Mouse (Mus musculus): Measurements from ENCODE around the gene Tmem59l. TPM values are rescaled to one million over a fixed set of nuclear protein-coding genes. Genes with fewer than 3 reads are reported as not detected.
A peak's percentile ranks its signal among the peaks of the same experiment; 100 is the strongest.

The Tmem59l gene
- polyA plus RNA-seq, 1 experiment = 368 TPM

DNA sequence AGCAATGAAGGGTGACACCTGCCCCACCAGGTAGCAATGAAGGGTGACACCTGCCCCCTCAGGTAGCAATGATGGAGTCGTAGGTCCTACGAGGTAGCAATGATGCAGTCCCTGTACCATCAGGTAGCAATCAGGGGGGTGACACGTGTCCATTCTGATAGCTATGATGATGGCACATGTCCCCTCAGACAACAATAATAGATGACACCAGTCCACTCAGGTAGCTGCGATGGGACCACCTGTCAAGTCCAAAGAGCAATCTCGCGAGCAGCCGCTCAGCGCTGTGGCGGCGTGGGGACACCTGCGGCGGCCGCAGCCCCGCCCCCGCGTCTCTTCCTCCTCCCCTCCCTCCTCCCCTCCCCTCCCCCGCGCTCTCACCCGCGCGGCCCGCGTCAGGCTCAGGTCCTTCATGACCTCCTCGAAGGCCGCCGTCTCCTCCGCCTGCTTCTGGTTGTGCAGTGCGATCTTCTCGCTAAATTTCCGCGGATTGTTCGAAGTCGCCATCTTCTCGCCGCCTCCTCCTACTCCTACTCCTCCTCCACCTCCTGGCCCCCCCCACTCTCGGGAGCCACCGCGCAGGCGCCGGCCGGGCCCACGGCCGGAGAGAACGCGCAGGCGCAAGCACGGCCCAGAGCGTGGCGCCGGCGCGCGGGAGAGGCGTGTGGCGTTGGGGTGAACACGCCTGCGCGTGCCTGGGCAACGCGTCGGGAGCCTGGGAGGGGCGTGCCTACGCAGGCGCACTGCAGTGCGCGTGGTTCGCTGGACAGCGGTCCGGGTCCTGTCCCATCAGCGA lies 47.9 kb downstream of the Tmem59l start, which contains the start of gene Crtc1:
Crtc1 (minus strand) TSS at position 525 of the 793 bp plus-strand sequence.
- TF ChIP-seq CTCF (IDR thresholded peaks at IDR 0.05; ENCODE audit: extremely low read depth, insufficient read depth, low read length) = no peak
- peak; percentile 82 for TF ChIP-seq POLR2A (IDR thresholded peaks at IDR 0.05; ENCODE audit: extremely low read depth, insufficient read depth, low read length)

DNA sequence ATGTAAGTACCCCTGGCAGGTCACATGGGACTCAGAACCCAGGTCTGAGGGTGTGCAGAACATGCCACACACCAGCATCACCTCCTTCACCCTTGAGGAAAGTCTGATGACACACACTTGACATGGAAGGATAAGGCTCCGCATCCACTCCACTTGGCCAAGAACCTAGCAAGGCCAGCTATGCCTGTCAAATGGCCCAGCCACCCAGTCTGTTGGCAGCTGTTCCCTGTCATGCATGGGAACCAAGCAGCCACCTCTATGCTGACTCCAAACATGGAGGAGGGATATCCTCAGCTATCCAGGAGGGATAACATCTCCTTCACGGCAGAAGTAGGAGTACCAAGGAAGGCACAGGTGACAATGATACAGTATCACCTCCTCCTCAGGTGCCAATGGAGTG lies 48.7 kb downstream of the Tmem59l start:
- Histone ChIP-seq H3K4me3 (ENCODE audit: insufficient read depth, low read length) (peak overlapping the region; percentile 92), H3K4me1 (ENCODE audit: control insufficient read depth, insufficient read depth, low read length) (peaks cover 7% of the 10 kb centered on the region), H3K27ac (ENCODE audit: insufficient read depth, low read length) (no peak overlapping the region; the same call in 1 of the 2 replicates)
- TF ChIP-seq CTCF (IDR thresholded peaks at IDR 0.05; ENCODE audit: extremely low read depth, insufficient read depth, low read length) = no peak
- no peak for TF ChIP-seq POLR2A (IDR thresholded peaks at IDR 0.05; ENCODE audit: extremely low read depth, insufficient read depth, low read length)

More for the DNA sequence above, 47.9 kb downstream of the Tmem59l start, which contains the start of gene Crtc1:
- peaks cover 7% of the 10 kb centered on the region for H3K4me1 ChIP-seq (ENCODE audit: control insufficient read depth, insufficient read depth, low read length)
- peak within 1 kb of the TSS; percentile 92 for H3K4me3 ChIP-seq (ENCODE audit: insufficient read depth, low read length)
- H3K27ac ChIP-seq (ENCODE audit: insufficient read depth, low read length) = no peak within 1 kb of the TSS; the same call in 1 of the 2 replicates

DNA sequence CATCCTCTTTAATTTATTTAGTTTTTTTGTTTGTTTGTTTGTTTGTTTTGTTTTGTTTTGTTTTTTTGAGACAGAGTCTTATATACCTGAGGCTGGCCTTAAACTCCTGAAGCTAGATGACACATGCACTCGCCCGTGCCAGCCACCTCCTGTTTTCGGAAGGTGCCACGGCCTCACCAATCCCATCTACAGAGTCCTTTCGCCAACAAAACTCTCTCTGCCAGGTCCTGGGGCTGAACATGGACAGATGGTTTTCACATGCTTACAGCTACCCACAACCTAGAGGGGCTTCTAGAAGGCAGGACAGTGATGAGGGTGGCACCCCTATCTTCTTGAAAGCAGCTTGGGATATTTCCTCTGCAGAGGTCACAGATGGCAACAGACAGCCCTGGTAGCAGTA lies 52.0 kb downstream of the Tmem59l start:
- TF ChIP-seq POLR2A (IDR thresholded peaks at IDR 0.05; ENCODE audit: extremely low read depth, insufficient read depth, low read length) = no peak
- TF ChIP-seq CTCF (IDR thresholded peaks at IDR 0.05; ENCODE audit: extremely low read depth, insufficient read depth, low read length) = no peak
- Histone ChIP-seq H3K4me1 (ENCODE audit: control insufficient read depth, insufficient read depth, low read length) (peaks cover 7% of the 10 kb centered on the region), H3K4me3 (ENCODE audit: insufficient read depth, low read length) (no peak overlapping the region), H3K27ac (ENCODE audit: insufficient read depth, low read length) (no peak overlapping the region)

Other genes starting within 250 kb of the Tmem59l start
- gene Homer3, start 204.5 kb downstream of the Tmem59l start, polyA plus RNA-seq (2012; rRNA removed) = 11.6 and 22.6 TPM in 2 replicates
- gene Ddx49, start 184.9 kb downstream of the Tmem59l start, polyA plus RNA-seq (2012; rRNA removed) = 48.4 and 52.2 TPM in 2 replicates
- 232 and 238 TPM in 2 replicates for gene Cope, start 184.8 kb downstream of the Tmem59l start, polyA plus RNA-seq (2012; rRNA removed)
- 79.8 and 84.8 TPM in 2 replicates for gene Cers1, start 171.6 kb downstream of the Tmem59l start, polyA plus RNA-seq (2012; rRNA removed)
- gene Gdf1, start 157.5 kb downstream of the Tmem59l start, polyA plus RNA-seq (2012; rRNA removed) = 41.4 and 42.7 TPM in 2 replicates
- gene Upf1, start 134.1 kb downstream of the Tmem59l start, polyA plus RNA-seq (2012; rRNA removed) = 23.8 TPM in 2 replicates
- 0.19 and 0.36 TPM in 2 replicates for gene Comp, start 113.8 kb downstream of the Tmem59l start, polyA plus RNA-seq (2012; rRNA removed)
- gene Crtc1, start 47.8 kb downstream of the Tmem59l start, polyA plus RNA-seq (2012; rRNA removed) = 113 and 115 TPM in 2 replicates
- gene Klhl26, start 10.4 kb downstream of the Tmem59l start, polyA plus RNA-seq (2012; rRNA removed) = 66.9 and 70.9 TPM in 2 replicates
- 2.1 and 8.6 TPM in 2 replicates for gene Crlf1, start 5.8 kb upstream of the Tmem59l start, polyA plus RNA-seq (2012; rRNA removed)
- 201 and 206 TPM in 2 replicates for gene Rex1bd, start 19.4 kb upstream of the Tmem59l start, polyA plus RNA-seq (2012; rRNA removed)
- gene Uba52, start 23.4 kb upstream of the Tmem59l start, polyA plus RNA-seq (2012; rRNA removed) = 851 and 918 TPM in 2 replicates
- 592 and 612 TPM in 2 replicates for gene Fkbp8, start 40.4 kb upstream of the Tmem59l start, polyA plus RNA-seq (2012; rRNA removed)
- gene Kxd1, start 40.6 kb upstream of the Tmem59l start, polyA plus RNA-seq (2012; rRNA removed) = 61.0 and 64.4 TPM in 2 replicates
- 23.8 and 23.9 TPM in 2 replicates for gene Ell, start 52.1 kb upstream of the Tmem59l start, polyA plus RNA-seq (2012; rRNA removed)
- 71.1 and 77.2 TPM in 2 replicates for gene Isyna1, start 107.0 kb upstream of the Tmem59l start, polyA plus RNA-seq (2012; rRNA removed)
- gene Ssbp4, start 121.5 kb upstream of the Tmem59l start, polyA plus RNA-seq (2012; rRNA removed) = 241 and 249 TPM in 2 replicates
- gene Lrrc25, start 128.8 kb upstream of the Tmem59l start, polyA plus RNA-seq (2012; rRNA removed) = 1.0 and 1.4 TPM in 2 replicates
- 0.09 and 0.19 TPM in 2 replicates for gene Gdf15, start 145.1 kb upstream of the Tmem59l start, polyA plus RNA-seq (2012; rRNA removed)
- gene Pgpep1, start 173.0 kb upstream of the Tmem59l start, polyA plus RNA-seq (2012; rRNA removed) = 18.1 and 19.7 TPM in 2 replicates
- 100 and 105 TPM in 2 replicates for gene Lsm4, start 185.9 kb upstream of the Tmem59l start, polyA plus RNA-seq (2012; rRNA removed)
- gene Jund, start 211.6 kb upstream of the Tmem59l start, polyA plus RNA-seq (2012; rRNA removed) = 223 and 226 TPM in 2 replicates
- 0.08 and 0.13 TPM in 2 replicates for gene Iqcn, start 216.1 kb upstream of the Tmem59l start, polyA plus RNA-seq (2012; rRNA removed)
- 0.09 TPM in 1 of 2 replicates, not detected in the other for gene Gm3336, start 231.2 kb upstream of the Tmem59l start, polyA plus RNA-seq (2012; rRNA removed)
- gene Pde4c, start 236.4 kb upstream of the Tmem59l start, polyA plus RNA-seq (2012; rRNA removed) = 4.8 and 5.9 TPM in 2 replicates

Data from cortical plate, adult 2 months (tissue).